Mouse (Mus musculus): ENCODE measurements around the gene Rnf19b.
A peak's percentile ranks its signal among the peaks of the same experiment; 100 is the strongest.

Rnf19b gene

DNA sequence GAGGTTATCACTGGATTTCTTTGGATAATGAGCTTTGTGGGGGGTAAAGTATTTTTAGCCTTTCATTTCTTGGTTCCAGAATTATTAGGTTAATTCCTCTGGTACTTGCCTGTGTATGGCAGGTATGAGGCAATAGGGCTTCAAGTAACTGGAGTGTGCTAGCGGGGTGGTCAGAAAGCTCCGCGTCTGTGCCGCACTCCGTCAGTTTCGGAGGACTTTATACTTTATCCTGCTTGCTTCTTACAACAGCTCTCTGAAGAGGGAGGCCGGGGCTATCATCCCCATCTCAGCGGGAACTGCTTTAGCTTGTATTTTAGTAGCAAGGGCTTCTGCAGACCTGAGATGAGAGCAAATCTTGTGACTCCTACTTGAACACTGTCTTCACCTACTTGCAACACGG, 21.1 kb downstream of the Rnf19b start:
- DNase-seq = no peak

DNA sequence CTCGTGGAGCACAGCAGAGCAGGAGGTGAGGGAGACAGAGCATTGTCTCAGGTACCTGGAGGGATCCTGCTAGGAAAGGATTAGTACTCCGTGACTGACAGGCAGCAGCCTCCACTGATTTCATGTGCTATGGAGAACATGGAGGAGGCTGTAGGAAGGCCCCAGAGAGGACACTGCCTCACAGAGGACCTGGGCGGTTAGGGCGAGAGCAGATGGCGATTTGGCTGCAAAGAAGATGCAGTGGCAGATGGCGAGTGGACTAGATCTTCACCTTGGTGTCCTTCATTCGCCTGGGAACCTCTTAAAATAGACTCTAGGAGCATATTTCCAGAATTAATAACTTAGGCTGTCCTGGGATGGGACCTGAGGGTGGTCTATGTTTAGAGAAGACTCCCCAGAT, 23.0 kb downstream of the Rnf19b start:
- DNase-seq = peak; percentile 85

DNA sequence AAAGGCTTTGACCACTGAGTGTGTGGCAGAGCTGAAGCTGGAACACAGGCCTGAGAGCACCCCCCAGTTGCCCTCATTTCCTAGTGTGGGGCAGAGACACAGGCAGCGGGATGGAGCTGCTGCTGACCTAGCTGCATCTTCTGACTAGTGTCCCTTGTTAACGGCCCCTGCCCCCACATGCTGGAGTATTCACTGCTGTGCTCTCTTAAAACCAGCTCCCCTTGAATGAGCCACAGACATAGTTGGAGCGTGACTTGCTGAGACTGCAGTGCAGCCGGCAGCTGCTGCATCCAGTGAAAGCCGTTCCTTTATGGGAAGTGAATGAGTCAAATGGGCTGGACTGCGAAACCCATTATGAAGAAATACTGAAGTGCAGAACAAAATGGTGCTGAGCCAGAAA, 23.4 kb downstream of the Rnf19b start:
- no peak for DNase-seq

DNA sequence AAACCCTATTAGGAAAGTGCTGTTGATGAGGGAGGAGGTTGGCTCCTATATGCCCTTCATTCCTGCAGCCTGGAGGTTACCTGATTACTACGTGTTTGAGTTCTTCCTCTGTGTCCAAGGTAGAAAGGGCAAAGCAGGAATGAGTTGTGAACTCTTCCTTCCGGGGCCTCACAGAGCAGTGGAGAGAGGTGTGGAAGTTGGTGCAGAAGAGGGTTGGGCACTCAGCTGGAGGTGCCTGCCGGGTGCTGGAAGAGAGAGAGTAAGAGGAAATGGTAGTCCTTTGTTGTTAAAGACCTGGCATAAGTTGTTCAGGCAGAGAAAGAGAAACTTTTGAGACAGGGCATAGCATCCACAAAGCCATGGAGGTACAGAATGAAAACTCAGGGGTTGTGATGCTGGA, 23.9 kb downstream of the Rnf19b start:
- no peak for DNase-seq

DNA sequence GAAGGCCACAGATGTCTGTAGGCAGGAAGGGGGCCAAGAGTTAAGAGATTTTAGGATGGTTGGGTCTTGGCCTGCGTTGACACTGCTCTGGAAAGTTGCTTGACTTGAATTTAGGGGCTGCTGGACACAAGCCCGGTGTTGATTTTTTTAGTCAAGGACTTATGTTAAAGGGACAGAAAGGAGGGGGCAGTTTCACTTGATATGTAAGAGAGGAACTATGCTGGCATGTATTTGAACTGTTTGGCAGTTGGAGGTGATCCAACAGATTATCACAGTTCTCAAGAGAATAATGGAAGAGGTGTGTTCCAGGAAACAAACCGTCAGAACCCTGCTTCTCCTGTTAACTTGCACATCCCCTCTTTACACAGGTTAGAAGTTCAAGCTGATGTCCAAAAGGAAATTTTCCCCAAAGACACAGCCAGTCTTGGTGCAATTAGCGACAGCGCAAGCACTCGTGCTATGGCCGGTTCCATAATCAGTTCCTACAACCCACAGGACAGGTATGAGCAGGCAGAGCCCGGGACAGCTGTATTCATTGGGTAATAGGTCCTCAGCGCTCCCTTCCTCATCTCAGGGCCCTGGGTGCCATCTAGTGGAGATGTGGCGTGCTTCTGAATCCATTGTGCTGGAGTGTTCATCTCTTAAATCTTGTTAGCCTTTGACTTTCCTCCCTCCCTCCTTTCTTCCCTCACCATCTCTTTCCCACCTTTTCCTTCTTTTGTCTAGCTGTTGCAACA, 24.5 kb downstream of the Rnf19b start:
- DNase-seq = peak; percentile 79

DNA sequence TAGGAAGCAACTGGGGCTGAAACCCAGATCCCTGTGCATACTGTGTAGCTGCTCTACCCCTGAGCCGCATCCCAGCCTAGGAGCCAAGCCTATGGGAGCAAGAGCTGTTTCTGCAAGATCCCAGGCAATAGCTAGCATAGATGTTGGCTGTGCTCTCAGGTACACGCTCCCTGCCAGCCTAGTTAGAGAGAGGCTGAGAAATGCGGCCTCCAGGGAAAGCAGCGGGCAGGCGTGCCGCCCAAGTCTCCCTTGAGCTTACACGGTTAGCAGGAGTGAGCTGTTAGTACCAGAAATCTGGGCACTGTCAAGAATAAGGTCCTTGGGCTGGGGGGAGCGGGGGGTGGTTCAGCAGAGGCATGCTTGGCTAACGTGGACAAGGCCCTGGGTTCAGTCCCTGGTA, 26.8 kb downstream of the Rnf19b start:
- no peak for DNase-seq

DNA sequence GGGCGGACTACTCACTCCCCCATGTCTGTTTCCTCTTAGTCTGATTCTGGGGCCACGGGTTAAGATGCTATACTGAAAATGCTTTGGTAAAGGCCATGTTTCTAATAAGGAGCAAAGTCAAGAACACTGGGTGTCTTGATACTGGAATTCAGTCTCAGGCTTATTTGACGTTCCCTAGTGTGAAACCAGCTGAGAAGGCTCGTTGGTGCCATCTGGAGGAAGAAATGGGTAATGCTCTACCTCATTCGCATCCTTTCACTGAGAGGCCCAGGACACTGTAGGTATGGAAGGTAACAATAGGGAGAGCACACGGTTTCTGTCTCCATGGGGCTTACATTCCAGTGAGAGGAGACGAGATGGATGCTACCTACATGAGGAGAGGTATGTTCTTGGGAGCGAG, 28.0 kb downstream of the Rnf19b start:
- peak; percentile 81 for DNase-seq

DNA sequence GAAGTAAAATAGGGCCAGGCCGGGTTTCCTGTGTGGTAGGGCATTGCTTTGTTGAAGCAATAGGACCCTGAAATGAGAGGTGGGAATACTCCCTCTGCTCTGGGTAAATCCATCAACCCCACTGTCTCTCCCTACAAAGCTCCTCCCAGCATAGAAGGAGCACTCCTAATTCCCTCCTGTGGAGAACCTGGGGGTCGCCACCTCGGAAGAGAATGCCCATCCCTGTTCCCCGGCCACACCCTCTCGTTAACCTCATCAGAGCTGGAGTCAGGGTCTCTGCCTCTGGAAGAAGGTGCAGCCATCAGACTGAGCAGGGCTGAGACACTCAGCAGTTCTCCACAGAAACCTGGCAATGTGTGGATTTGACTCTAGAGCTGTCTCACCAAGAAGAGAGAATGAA, 29.8 kb downstream of the Rnf19b start:
- DNase-seq = no peak

DNA sequence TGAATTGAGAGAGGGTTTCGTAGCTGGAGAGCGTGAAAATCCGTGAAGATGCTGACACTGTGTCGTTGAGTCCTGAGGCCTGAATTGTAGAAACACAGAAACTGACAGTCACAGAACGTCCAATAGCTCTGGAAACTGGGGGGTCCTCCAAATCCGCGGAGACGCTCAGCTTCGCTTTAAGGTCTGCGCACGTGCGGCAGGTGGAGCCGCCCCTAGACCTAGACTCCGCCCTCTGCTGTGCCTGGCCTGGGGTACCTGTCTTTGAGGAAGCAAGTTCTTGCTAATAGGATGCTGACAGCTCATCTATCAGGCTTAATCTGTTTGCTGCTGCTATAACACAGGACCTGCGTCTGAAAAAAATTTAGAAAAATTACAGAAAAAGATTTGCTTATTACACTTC, 37.2 kb downstream of the Rnf19b start:
- no peak for DNase-seq

DNA sequence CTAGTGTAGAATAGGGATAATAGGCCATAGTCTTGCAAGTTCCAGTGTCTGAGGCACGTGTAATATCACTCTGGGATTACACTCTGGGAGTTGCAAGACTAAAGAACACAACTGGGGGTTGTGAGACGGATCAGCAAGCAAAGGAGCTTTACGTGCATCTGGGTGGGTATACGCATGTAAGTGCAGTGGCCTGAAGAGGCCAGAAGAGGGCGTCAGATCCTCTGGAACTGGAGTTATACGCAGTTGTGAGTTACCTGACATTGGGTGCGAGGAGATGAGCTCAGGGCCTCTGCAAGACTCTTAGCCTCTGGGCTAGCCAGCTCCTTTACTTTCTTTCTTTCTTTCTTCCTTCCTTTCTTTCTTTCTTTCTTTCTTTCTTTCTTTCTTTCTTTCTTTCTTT, 38.9 kb downstream of the Rnf19b start:
- no peak for DNase-seq

DNA sequence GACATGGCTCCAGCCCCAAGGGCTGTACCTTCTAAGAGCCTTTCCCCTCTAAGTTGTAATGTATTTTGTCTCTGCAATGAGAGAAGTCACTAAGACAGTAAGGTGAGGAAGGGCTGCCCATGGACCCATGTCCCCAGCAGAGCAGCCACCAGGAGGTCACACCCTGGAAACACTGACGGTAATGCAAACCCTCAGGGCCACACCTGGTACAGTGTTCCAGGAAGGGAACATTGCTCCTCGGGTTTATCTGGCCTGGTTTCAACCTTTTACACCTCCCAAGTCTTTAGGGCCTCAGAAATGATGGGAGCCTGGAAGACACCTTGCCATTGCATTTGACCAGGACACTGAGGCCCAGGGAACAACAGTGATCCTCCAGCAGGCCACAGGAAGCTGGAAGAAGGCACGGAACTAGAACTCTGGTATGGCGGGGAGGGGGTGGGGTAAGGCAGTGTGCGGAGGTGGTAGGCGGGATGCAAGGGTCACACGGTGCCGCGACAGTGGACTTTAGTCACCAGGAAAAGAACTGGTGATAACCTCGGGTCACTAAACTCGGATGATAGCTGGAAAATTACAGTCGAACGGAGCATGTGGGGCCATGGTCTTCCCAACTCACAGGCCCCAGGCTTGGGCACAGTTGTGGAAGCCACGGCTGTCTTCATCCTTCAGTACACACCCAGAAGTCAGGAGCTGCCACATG, 44.2 kb downstream of the Rnf19b start:
- no peak for DNase-seq

DNA sequence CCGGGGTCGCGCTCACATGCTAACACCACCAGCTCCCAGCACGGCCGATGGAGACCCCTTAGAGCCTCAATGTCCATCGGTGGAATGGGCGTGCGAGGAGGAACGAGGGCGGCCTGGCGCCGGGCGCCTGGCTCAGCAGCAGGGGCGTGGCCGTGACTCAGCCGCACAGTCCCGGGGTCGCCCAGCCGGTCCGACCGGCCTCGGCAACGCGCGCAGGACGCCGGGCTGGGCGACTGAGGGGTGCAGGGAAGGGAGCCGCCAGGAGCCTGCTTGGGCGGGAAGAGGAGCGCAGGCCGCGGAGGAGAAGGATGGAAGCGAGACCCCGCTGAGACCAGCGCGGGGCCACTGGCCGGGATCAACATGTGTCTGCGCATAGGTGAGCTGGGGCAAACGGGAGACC, 47.3 kb downstream of the Rnf19b start, which contains the start of gene Tmem54:
TSS of gene Tmem54 (plus strand) at position 193 of the 400 bp plus-strand sequence.
- no peak for DNase-seq

DNA sequence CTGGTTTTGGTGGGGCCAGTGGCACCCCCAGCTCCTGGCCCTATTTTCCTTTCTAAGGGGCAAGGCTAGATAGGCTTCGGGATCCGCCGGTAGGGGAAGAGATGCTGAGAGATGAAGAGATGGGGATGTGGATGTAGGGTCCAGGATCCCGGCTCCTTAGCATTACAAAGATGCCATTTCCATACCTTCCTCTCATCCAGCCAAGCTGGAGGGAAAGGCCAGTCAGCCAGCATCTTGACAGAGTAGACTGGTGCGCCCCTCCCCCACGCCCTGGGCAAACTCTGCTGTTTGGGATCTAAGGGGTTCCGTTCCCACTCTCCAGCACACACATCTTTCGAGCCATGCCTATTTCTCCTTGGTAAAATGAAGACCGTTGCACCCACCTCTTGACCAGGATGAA, 48.0 kb downstream of the Rnf19b start:
- DNase-seq = no peak

DNA sequence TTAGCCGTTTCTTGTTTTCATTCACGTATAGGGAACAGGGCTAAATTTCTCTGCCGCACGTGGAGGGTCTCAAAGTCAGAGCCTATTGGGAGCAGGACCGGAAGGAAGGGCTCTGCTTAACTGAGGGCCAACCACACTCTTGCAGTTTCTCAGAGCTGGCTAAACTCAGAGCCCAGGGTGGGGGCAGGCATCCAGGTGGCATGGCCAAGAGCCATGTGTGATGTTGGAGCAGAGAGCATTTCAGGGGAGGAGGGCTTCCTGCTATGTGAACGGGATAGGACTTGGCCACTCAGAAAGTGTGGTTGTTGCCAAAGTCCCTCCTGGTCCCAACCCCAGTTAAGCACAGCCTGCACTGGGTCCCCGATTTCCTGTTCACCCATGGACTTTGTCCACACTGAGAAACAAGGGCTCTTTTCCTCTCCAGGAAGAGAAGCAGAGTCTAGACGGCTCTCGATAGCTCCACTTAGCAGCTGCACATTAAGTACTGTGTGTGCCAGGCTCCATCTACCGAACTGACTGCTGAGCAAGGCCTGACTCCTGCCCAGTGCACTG, 49.4 kb downstream of the Rnf19b start:
- no peak for DNase-seq

DNA sequence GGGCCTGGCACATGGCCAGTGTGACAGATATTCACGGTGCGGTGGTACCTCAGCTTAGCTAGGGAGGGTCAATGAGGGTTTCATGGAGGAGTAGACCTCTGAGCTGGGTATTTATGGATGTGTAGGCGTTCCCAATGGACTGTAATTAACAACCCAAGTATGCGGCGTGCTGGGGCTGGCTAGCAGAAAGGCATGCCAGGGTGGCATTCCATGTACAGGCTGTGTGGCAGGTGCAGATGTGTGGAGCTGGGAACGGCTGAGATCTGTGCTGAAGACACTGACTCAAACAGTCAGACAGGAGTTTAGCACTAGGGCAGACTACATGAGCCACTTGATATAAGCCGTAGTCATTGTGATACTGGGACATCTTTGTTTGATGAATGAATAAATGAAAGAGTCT, 50.6 kb downstream of the Rnf19b start:
- no peak for DNase-seq

DNA sequence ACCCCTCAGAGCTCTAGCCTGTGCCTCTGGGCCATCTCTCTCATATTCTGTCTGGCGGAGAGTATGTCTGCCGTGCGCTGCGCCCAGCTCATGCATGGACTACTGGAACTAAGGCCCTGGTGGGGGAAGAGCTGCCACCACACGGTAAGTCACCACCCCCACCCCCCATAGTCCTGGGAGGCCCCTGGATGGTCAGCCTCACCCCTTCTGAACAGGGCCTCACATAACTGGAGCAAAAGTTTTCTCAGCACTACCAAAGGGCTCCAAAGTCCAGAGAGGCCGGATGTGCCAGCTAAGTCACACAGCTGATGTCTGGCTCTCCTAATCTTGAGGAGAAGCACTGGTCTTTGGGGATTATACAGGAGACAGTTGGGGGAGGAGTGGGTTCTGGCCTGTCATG, 52.7 kb downstream of the Rnf19b start:
- no peak for DNase-seq

DNA sequence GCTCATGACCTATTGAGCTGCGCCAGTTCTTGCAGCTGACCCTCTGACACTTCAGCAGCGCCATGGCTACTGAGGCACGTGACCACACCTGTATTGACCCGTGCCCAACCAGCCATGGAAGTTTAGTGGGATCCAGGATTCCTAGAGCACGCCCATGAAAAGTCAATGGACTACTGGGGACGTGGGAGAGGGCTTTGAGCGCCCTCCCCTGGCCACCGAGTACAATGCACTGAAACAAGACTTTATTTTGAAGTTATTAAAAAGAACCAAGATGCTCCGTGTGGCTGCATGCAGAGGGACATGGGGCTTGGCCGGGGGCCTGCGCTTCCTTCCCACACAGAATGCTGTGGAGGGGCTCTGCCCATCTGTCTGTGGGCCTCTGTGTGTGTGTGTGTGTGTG, 53.3 kb downstream of the Rnf19b start:
- no peak for DNase-seq

DNA sequence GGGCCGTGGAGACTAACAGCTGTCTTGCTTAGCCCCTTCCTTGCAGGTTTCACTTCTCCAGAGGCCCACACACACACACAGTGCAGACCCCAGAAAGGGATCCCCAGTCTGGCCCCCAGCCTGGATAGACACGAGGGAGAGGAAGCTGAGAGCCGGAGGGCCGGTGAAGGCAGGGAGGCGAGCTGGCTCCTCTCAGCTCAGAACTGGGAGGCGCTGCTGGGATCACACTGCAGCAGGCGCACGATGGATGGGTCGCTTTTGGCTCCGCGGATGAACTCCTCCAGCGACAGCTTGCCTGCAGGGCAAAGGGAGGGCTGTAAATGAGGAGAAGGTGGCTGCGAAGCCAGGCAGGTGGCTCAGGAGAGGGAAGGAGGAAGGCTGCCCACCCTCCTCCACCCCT, 54.2 kb downstream of the Rnf19b start:
- DNase-seq = no peak

DNA sequence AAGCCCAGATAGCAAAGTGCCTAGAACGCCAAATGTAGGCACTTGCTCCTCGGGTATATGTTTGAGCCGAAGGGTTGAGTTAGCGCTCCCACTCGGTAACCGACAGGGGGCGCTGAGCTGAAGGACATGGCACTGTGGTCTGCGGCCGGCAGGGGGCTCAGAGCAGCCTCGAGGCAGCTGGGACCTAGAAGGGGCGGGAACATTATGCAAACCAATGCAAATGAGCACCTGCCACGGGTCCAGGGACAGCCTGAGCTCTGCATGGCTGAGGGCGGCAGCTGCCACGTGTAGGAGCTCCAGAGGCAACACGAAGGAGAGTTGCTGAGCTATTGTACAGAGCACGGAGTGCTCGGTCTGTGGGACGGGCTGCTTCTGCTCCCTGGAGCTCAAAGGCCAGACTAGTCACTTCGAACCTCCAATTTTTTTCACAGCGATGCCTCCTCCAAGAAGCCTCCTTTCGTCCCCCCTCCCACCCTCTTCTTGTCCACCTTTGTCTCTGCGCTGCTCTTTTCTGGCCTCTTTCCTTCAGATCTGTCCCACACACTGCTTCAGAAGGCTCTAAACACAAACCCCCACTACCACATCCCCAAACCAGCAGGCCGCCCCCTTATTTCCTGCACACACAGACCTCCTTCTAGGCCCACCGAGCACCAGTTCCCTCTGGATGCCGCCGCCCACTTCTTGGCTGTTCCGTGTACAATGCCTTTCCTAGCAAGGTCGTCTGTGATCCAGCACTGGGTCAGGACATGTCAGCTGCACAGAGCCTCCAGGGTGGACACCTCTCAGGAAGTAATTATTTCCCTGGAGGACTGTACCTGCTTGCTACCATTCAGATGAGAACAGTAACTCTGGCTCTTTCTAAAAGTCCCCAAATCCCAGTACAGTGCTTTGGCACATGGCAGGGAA, 55.3 kb downstream of the Rnf19b start:
- DNase-seq = peak; percentile 81

DNA sequence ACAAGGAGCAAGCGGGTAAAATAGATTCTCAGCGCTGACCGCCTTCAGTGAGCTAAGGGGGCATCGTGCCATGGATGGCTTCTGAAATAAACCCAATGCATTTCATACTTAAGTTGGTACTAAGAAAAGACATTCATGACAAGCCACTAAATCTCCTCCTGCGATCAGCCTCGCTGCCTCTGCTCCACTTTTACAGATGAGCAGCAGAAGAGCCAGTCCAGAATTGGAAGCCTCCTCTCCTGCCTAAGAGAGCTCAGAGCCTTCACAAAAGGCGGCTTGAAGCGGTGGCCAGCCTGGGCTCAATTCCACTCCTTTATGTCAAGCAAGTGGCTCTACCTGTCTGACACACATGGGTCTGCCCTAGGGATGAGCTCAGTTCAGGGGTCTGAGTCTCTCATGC, 58.6 kb downstream of the Rnf19b start:
- no peak for DNase-seq

DNA sequence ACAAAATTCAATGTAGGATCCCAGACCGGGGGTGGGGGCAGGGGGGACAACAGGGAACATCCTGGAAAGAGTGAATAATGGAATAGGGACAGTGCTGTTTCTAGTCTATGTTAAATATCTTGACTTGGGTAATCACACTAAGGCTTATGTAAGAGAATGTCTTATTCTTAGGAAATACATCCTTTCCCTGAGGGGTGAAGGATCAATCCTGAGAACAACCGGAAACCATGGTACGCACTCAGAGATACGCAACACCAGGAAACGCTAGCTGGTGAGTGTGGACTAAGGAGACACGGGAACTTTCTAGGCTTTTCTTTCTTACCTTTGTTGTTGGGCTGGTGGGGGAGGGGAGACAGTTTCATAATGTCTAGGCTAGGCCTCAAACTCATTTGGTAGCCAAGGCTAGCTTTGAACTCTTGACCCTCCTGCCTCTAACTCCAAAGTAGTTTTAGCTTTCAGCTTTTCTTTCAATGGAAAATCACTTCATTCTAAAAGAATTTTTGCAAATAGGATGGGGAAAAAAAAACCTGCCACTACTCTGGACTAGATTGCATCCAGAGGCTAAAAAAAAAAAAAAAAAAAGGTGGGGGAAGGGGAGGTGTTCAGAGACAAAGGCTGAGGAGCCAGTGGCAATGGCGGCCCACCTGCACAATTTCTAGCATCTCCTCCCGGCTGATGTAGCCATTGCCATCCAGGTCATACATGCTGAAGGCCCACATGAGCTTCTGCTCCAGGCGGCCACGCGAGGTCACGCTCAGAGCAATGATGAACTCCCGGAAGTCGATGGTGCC, 59.8 kb downstream of the Rnf19b start:
- DNase-seq = no peak

DNA sequence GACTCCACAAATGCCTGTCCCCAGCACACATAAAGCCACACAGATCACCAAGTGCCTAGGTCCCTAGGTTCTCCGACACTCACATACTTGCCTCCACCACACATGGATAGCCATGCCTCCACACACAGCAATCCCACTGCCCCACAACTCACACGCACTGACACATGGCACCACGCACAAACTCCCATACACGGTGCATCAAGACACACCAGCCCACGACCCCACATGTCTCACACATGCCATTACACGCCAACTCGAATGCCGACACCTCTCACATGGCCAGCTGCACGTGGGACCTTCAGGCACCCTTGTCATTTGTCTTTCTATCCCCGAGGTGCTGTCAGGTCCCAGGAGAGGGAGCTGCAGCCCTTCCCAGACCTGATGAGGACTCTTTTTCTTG, 61.6 kb downstream of the Rnf19b start:
- DNase-seq = no peak

Data from cerebellum, adult 8-10 months (tissue).